Mouse (Mus musculus) stomach, postnatal 0 days (tissue): ENCODE measurements around the gene Bik. TPM values are rescaled to one million over a fixed set of nuclear protein-coding genes. Genes with fewer than 3 reads are reported as not detected.

ENCODE experiments used
- ATAC-seq: fragments of 200-750 bp; cut with Nextera tagmentation; 2 replicates; pipeline ENCODE4 v1.8.0; 2017; ENCODE audit not compliant: low FRiP score, low TSS enrichment
- DNase-seq: peaks from one replicate; pipeline ENCODE4 v3.0.0-alpha.2; 2016; ENCODE audit warnings: low spot score
- H3K27ac ChIP-seq: fragments of 300-500 bp; sonication (generic); replicated peaks from 2 replicates; pipeline ENCODE4 v1.5.1; 2014; ENCODE audit warnings: mild to moderate bottlenecking, control low read depth
- H3K27me3 ChIP-seq: fragments of 300-500 bp; sonication (generic); 2 replicates; pipeline ENCODE4 v1.6.1; 2014; ENCODE audit warnings: low read length; ENCODE audit not compliant: control insufficient read depth, insufficient read depth
- H3K36me3 ChIP-seq: fragments of 300-500 bp; sonication (generic); 2 replicates; pipeline ENCODE4 v1.6.1; 2014; ENCODE audit warnings: low read length, mixed read lengths; ENCODE audit not compliant: control insufficient read depth, insufficient read depth
- H3K4me1 ChIP-seq: fragments of 300-500 bp; sonication (generic); replicated peaks from 2 replicates; pipeline ENCODE4 v1.6.1; 2014; ENCODE audit warnings: antibody characterized with exemption; ENCODE audit not compliant: control insufficient read depth, insufficient read depth
- H3K4me2 ChIP-seq: fragments of 300-500 bp; sonication (generic); replicated peaks from 2 replicates; pipeline ENCODE4 v1.6.1; 2014; ENCODE audit warnings: low read depth, mild to moderate bottlenecking, control low read depth, moderate library complexity
- H3K4me3 ChIP-seq: fragments of 300-500 bp; sonication (generic); 2 replicates; pipeline ENCODE4 v1.5.1; 2014; ENCODE audit warnings: low read depth, low read length, control low read depth
- H3K9ac ChIP-seq: fragments of 300-500 bp; sonication (generic); 2 replicates; pipeline ENCODE4 v1.6.1; 2014; ENCODE audit warnings: mild to moderate bottlenecking, low read length, control low read depth, mixed read lengths
- H3K9me3 ChIP-seq: fragments of 300-500 bp; sonication (generic); 2 replicates; pipeline ENCODE4 v1.6.1; 2016; ENCODE audit warnings: low read length; ENCODE audit not compliant: control insufficient read depth
- CTCF ChIP-seq: IDR thresholded peaks from 2 replicates; pipeline ENCODE4 v1.5.1; 2016; ENCODE audit warnings: antibody characterized with exemption, low read depth, mild to moderate bottlenecking, moderate library complexity
- EP300 ChIP-seq: optimal IDR thresholded peaks from 2 replicates; pipeline ENCODE3; 2016; ENCODE audit warnings: antibody characterized with exemption
- WGBS: fragments of 180-500 bp; shearing (Covaris S2); extraction: QIAGEN DNeasy Blood & Tissue Kit; methylation state at CpG from one replicate; pipeline ENCODE4 v1.1.7; 2014; 5-methylcytosine and 5-hydroxymethylcytosine counted together
- polyA plus RNA-seq: library from polyadenylated mRNA; unstranded; fragments of >200 nt; fragmentation: Nextera tagmentation; extraction: Ambion mirVana; gene quantifications from 2 replicates; pipeline ENCODE4 v1.2.1, GENCODE M21; 2015

Bik gene
- polyA plus RNA-seq, 1 experiment from 2014 or later, result 4.2 TPM

- Histone ChIP-seq H3K9ac (no peak overlapping the region), H3K4me2 (no peak overlapping the region), H3K4me1 (peaks cover 3% of the 10 kb centered on the region; the same call in 1 of the 2 replicates), H3K4me3 (no peak overlapping the region), H3K27me3 (no peaks in the 10 kb centered on the region), H3K9me3 (no peaks in the 10 kb centered on the region), H3K36me3 (no peaks in the 10 kb centered on the region), H3K27ac (no peak overlapping the region)
- WGBS, result 94% methylated on average over 3 of the region's 3 CpGs
- DNase-seq, result no peak
- no peak for ATAC-seq
- no peak for TF ChIP-seq EP300
- no peak for TF ChIP-seq CTCF
These were observed 41.1 kb downstream of the Bik start for GRCm38 (mm10) chr15:83567728-83568127.

- no peaks in the 10 kb centered on the region for H3K27me3 ChIP-seq
- no peaks in the 10 kb centered on the region for H3K9me3 ChIP-seq
- WGBS, result 97% methylated on average over 5 of the region's 5 CpGs
- H3K9ac ChIP-seq, result no peak overlapping the region
- no peak overlapping the region for H3K4me2 ChIP-seq
- H3K4me1 ChIP-seq, result peaks cover 3% of the 10 kb centered on the region; the same call in 1 of the 2 replicates
- no peak for ATAC-seq
- H3K36me3 ChIP-seq, result no peaks in the 10 kb centered on the region
- DNase-seq, result no peak
- H3K4me3 ChIP-seq, result no peak overlapping the region
- no peak for TF ChIP-seq CTCF
- TF ChIP-seq EP300, result no peak
- H3K27ac ChIP-seq, result no peak overlapping the region
These were observed 41.9 kb downstream of the Bik start for GRCm38 (mm10) chr15:83568544-83568943.

DNA sequence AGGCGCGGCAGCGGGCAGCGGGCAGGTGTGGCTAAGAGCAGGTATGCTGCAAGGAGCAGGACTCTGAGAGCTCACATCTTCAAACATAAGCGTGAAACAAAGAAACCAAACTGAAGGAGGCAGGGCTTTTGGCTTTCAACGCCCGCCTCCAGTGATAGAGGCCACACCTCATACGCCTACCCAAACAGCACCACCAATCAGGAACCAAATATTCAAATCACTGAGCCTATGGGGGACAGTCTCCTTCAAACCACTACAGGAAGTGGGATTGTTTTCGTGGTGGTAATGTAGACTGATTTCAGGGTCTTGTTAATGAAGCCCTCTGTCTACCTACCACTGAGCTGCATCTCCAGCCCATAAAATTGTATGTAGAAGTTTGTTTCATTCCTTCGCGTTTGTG lies 43.0 kb downstream of the Bik start:
- TF ChIP-seq EP300 (no peak), CTCF (no peak)
- Histone ChIP-seq H3K4me2 (0 out of 2 replicates have a peak overlapping the region, but pooled peaks have one; percentile 11), H3K9ac (no peak overlapping the region), H3K36me3 (0 out of 2 replicates have a peak, but pooled peaks cover 4% of the 10 kb centered on the region), H3K4me1 (no peaks in the 10 kb centered on the region), H3K9me3 (no peaks in the 10 kb centered on the region), H3K27ac (no peak overlapping the region), H3K4me3 (no peak overlapping the region), H3K27me3 (no peaks in the 10 kb centered on the region)
- ATAC-seq (no peak), DNase-seq (no peak)
- 52% methylated on average over 11 of the region's 11 CpGs for WGBS

DNA sequence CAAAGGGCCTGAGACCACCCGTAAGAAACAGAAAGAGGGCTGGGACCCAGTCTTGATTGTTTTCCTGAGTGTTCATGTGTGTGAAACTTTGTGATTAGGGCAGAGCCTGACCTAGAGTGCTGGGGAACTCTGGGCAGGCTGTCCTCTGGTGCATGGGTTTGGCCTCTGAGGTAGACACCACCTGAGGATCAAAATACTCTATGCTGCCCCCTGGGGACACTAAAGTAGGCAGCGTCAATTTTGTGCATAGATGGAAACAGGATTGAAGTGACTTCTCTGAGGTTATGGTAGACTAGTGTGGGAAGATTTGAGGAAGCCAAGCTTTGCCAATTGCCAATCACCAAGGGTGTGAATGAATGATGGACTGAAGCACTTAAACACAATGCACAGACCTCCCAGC lies 44.0 kb downstream of the Bik start:
- Histone ChIP-seq H3K27me3 (no peaks in the 10 kb centered on the region), H3K4me1 (no peaks in the 10 kb centered on the region), H3K9me3 (no peaks in the 10 kb centered on the region), H3K27ac (no peak overlapping the region), H3K36me3 (0 out of 2 replicates have a peak, but pooled peaks cover 4% of the 10 kb centered on the region), H3K9ac (no peak overlapping the region), H3K4me3 (no peak overlapping the region), H3K4me2 (no peak overlapping the region)
- no peak for ATAC-seq
- no peak for DNase-seq
- TF ChIP-seq EP300 (no peak), CTCF (peak; percentile 60)
- WGBS, result 70% methylated on average over 2 of the region's 2 CpGs

DNA sequence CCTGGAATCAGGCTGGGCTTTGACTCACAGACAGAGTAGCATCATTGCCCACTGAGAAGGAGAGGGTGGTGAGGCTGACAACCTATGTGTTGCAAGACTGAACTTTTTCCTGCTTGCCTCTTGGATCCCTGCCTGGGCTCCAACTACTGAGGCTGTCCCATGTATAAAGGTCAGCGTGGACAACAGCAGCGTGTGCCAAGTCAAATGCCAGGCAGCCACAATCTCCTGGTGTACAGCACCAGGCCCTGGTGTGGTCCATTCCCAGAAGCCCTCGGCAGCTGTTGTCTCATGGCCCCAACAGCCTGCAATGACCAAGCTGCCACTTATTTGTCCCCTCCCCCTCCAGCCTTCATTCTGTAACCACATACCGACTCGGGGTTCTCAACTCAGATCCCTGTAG lies 45.0 kb downstream of the Bik start:
- H3K36me3 ChIP-seq, result peaks cover 6% of the 10 kb centered on the region; the same call in 1 of the 2 replicates
- H3K9me3 ChIP-seq, result no peaks in the 10 kb centered on the region
- no peak overlapping the region for H3K4me3 ChIP-seq
- no peak overlapping the region for H3K9ac ChIP-seq
- H3K4me2 ChIP-seq, result no peak overlapping the region
- no peak for TF ChIP-seq EP300
- no peaks in the 10 kb centered on the region for H3K27me3 ChIP-seq
- no peak overlapping the region for H3K27ac ChIP-seq
- ATAC-seq (no peak), DNase-seq (no peak)
- H3K4me1 ChIP-seq, result no peaks in the 10 kb centered on the region
- 78% methylated on average over 5 of the region's 5 CpGs for WGBS

DNA sequence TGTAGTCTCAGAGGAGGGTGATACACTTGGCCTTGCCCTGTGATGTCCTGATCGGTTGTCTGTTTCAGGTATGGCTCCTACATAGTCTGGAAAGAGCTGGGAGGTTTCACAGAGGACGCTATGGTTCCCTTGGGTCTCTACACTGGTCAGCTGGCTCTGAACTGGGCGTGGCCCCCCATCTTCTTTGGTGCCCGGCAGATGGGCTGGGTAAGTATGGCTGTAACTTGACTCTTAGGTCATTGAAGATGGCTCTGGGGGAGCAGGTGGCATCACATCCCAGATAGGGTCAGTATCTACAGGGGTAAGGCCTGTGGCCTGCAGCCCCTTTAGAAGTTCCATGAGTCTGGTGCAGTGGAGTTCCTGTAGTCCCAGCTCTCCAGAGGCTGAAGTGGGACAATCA lies 45.5 kb downstream of the Bik start:
- ATAC-seq (no peak), DNase-seq (no peak)
- no peak overlapping the region for H3K27ac ChIP-seq
- TF ChIP-seq CTCF, result no peak
- no peak for TF ChIP-seq EP300
- peaks cover 6% of the 10 kb centered on the region; the same call in 1 of the 2 replicates for H3K36me3 ChIP-seq
- no peak overlapping the region for H3K4me2 ChIP-seq
- H3K9me3 ChIP-seq, result no peaks in the 10 kb centered on the region
- no peaks in the 10 kb centered on the region for H3K27me3 ChIP-seq
- no peak overlapping the region for H3K9ac ChIP-seq
- 78% methylated on average over 4 of the region's 4 CpGs for WGBS
- no peak overlapping the region for H3K4me3 ChIP-seq
- H3K4me1 ChIP-seq, result no peaks in the 10 kb centered on the region
